Mouse (Mus musculus) layer of hippocampus, adult 2 months (tissue): ENCODE measurements around the gene Micall1. TPM values are rescaled to one million over a fixed set of nuclear protein-coding genes. Genes with fewer than 3 reads are reported as not detected.
A peak's percentile ranks its signal among the peaks of the same experiment; 100 is the strongest.

Source experiments
- DNase-seq, 2 experiments: peaks; one replicate each; pipeline ENCODE4 v3.0.0; 2022; ENCODE audit warnings: low spot score in 2 of 2
- H3K27ac ChIP-seq: fragments of 200-600 bp; 2 replicates; pipeline ENCODE4 v1.8.1; 2022
- H3K4me3 ChIP-seq: fragments of 200-600 bp; 2 replicates; pipeline ENCODE4 v1.8.1; 2022; ENCODE audit warnings: mild to moderate bottlenecking
- CTCF ChIP-seq: fragments of 200-600 bp; conservative IDR thresholded peaks from 2 replicates; pipeline ENCODE4 v1.8.1; 2022; ENCODE audit warnings: antibody characterized with exemption, mild to moderate bottlenecking, moderate library complexity
- total RNA-seq, 2 experiments: library from RNA; stranded (reverse); gene quantifications; 2 replicates each; pipeline ENCODE4 v1.2.3; 2021

Gene Micall1
- total RNA-seq, 2 experiments from 2014 or later, result 31.4 to 35.3 TPM

DNA sequence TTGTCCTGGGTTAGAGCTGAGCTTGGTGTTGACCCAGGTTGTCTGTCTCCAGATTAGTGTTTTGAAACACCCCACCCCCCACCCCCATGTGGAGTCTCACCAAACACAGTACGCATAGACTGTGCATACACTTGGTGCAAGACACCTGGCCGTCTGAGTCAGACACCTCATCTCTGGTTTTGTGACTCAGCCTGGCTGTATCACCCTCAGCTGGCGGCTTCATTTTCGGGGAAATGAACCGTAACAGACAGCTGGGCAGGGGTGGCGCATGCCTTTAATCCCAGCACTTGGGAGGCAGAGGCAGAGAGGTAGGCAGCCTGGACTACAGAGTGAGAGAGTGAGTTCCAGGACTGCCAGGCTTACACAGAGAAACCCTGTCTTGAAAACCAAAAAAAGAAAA is 68.2 kb downstream of the Micall1 start:
- H3K4me3 ChIP-seq, result no peak overlapping the region
- TF ChIP-seq CTCF, result no peak
- DNase-seq, result no peak
- 0 out of 2 replicates have a peak overlapping the region, but pooled peaks have one; percentile 18 for H3K27ac ChIP-seq

DNA sequence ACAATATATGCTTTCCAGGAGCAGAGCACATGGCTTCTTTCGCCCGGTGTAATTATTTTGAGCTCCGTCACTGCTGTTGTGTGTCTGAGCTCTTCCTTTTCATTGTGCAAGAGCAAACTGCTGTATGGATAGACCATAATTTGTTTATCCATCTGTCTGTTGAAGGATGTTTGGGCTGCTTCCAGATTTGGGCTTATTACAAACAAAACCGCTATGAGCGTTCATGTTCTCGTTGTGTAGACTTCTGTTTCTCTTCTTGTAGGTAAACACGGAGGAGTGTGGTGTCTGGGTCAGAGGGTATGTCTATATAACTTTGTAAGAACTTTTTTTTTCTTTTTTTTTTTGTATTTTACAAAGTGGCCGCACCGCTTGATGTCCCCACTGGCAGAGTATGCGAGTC is 76.5 kb downstream of the Micall1 start:
- no peak for TF ChIP-seq CTCF
- DNase-seq, result no peak
- H3K4me3 ChIP-seq, result no peak overlapping the region
- H3K27ac ChIP-seq, result no peak overlapping the region

Other genes with a start within 250 kb of the Micall1 start
- 10 to 100 TPM; 64.0 to 64.7 TPM for gene Gga1, start 231.7 kb upstream of the Micall1 start, total RNA-seq
- gene Gm49510, start 209.2 kb upstream of the Micall1 start, total RNA-seq, result under 1 TPM in 1 of 2 experiments, not detected in 1; 0.27 TPM
- 10 to 100 TPM; 27.7 to 41.8 TPM for gene Sh3bp1, start 209.1 kb upstream of the Micall1 start, total RNA-seq
- gene Pdxp, start 195.0 kb upstream of the Micall1 start, total RNA-seq, result 100 to 1,000 TPM; 162 to 172 TPM
- gene Lgals1, start 182.2 kb upstream of the Micall1 start, total RNA-seq, result 10 to 100 TPM; 18.9 to 20.2 TPM
- gene Nol12, start 174.0 kb upstream of the Micall1 start, total RNA-seq, result 10 to 100 TPM; 41.4 to 41.8 TPM
- gene Triobp, start 161.2 kb upstream of the Micall1 start, total RNA-seq, result 10 to 100 TPM; 10.0 to 13.4 TPM
- gene H1f0, start 80.4 kb upstream of the Micall1 start, total RNA-seq, result 10 to 100 TPM; 86.3 to 89.0 TPM
- gene Galr3, start 67.0 kb upstream of the Micall1 start, total RNA-seq, result under 1 TPM in 1 of 2 experiments, not detected in 1; 0.39 TPM
- 10 to 100 TPM; 17.4 to 19.5 TPM for gene Ankrd54, start 46.0 kb upstream of the Micall1 start, total RNA-seq
- gene Eif3l, start 33.7 kb upstream of the Micall1 start, total RNA-seq, result 10 to 100 TPM; 68.9 to 69.5 TPM
- gene Polr2f, start 32.1 kb downstream of the Micall1 start, total RNA-seq, result 100 to 1,000 TPM in 1 of 2 experiments, 10 to 100 TPM in 1; 97.9 to 103 TPM
- 10 to 100 TPM in 1 of 2 experiments, 1 to 10 TPM in 1; 8.8 to 10.3 TPM for gene 1700088E04Rik, start 32.4 kb downstream of the Micall1 start, total RNA-seq
- 10 to 100 TPM; 27.7 to 30.4 TPM for gene Sox10, start 56.3 kb downstream of the Micall1 start, total RNA-seq
- 10 to 100 TPM; 46.1 to 49.7 TPM for gene Pick1, start 120.3 kb downstream of the Micall1 start, total RNA-seq
- under 1 TPM; 0.31 to 0.49 TPM for gene Gm49486, start 120.5 kb downstream of the Micall1 start, total RNA-seq
- gene Slc16a8, start 145.9 kb downstream of the Micall1 start, total RNA-seq, result not detected
- 1 to 10 TPM; 1.2 to 2.7 TPM for gene Baiap2l2, start 176.6 kb downstream of the Micall1 start, total RNA-seq
- 10 to 100 TPM; 23.8 to 23.9 TPM for gene Pla2g6, start 219.5 kb downstream of the Micall1 start, total RNA-seq
- 1 to 10 TPM in 1 of 2 experiments, under 1 TPM in 1; 0.87 to 1.8 TPM for gene Maff, start 237.7 kb downstream of the Micall1 start, total RNA-seq